Mouse (Mus musculus): Measurements from ENCODE around the gene Slc39a7. TPM values are rescaled to one million over a fixed set of nuclear protein-coding genes. Genes with fewer than 3 reads are reported as not detected.

The Slc39a7 gene
- 51.4 and 84.6 TPM in 2 replicates for polyA plus RNA-seq (2011; ENCODE audit: insufficient read depth, insufficient read length, low replicate concordance, missing spikeins)

DNA sequence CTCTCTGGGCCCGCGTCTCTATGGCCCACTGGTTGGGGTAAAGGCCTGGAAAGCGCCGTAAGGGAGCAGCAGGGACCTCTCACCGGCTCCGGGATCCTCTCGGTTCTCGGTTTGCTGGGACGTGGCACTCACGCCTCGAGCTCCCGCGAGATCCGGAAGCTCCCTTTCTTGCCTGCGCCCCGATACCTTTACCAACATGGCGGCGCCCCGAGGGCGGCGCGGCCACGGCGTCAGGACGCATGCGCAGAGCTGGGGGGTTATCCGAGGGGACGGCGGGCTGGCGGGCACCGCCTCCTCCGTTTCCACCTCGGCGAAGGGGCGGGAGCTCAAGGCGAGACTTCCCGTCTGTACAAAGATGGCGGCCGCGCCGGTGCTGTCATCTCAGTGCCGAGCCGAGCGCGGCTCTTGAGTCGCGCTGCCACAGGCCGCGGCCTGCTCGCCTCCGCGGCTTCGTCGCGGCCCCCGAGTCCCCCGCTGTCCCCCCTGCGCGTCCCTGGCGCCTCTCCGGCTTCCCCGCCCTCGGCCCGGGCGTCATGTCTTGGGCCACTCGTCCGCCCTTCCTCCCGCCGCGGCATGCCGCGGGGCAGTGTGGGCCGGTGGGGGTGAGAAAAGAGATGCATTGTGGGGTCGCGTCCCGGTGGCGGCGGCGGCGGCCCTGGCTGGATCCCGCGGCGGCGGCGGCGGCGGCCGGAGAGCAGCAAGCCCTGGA, at the start of gene Slc39a7, which contains the start of gene Rxrb:
Gene Slc39a7, minus strand, starts transcription at position 218 of the 709 bp plus-strand sequence.
Gene Rxrb, plus strand, starts transcription at position 348 of the 709 bp plus-strand sequence.
- WGBS = under 1% methylated on average over 88 of the region's 88 CpGs
- peaks cover 14% of the 10 kb centered on the region for H3K4me1 ChIP-seq (ENCODE audit: control insufficient read depth, insufficient read depth, low read length)
- H3K4me3 ChIP-seq (replicated peaks; ENCODE audit: control insufficient read depth, low read depth, low read length) = peak within 1 kb of the TSS; percentile 94
- TF ChIP-seq POLR2A (IDR thresholded peaks at IDR 0.05; ENCODE audit: borderline replicate concordance, control insufficient read depth, low read depth, low read length) (peak; percentile 87; the same call in 1 of the 2 replicates), CTCF (IDR thresholded peaks at IDR 0.05; ENCODE audit: control insufficient read depth, insufficient read depth, low read length) (no peak)
- peak within 1 kb of the TSS; percentile 98 for H3K27ac ChIP-seq (ENCODE audit: control insufficient read depth, insufficient read depth, low read depth, low read length, poor library complexity)

DNA sequence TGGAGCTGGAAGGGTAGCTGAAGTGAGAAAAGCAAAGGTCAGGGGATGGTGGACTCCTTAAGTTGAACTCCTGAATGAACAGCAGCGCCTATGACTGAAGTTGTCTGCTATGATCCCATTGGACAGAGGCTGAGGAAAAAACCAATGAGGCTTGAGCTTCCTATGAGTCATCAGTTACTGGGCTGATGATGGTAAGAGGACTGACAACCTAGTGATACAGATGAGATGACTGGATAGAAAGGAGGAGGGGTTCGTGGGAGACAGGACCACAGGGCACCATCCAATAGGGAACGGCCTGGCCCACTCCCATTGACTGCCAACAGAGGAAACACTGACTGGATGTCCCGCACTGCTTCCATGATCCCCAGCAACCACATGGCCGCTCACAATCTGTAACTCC, 48.1 kb upstream of the Slc39a7 start:
- no peak for TF ChIP-seq POLR2A (IDR thresholded peaks at IDR 0.05; ENCODE audit: borderline replicate concordance, control insufficient read depth, low read depth, low read length)
- TF ChIP-seq CTCF (IDR thresholded peaks at IDR 0.05; ENCODE audit: control insufficient read depth, insufficient read depth, low read length) = no peak
- 50% methylated on average over 5 of the region's 5 CpGs for WGBS
- Histone ChIP-seq H3K4me1 (ENCODE audit: control insufficient read depth, insufficient read depth, low read length) (no peaks in the 10 kb centered on the region), H3K27ac (ENCODE audit: control insufficient read depth, insufficient read depth, low read depth, low read length, poor library complexity) (no peak overlapping the region), H3K4me3 (replicated peaks; ENCODE audit: control insufficient read depth, low read depth, low read length) (no peak overlapping the region)

DNA sequence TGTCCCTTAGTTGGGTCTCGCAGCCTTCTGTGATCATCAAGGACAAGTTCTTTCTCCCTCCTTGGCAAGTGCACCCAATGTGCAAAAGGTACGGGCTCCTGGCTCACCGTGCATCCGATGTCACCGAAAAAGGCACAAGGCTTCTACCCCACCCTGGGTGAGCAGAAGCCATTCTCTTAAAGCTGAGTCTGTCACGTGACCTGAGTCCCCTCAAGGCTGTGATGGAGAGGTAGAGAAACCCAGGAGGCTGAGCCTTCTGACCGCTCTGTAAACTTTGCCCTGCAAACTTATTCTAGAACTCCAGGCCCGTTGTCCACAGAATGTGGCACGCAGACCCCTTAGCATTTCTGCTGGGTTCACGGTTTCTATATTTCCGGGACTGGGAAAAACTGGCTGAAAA, 47.5 kb upstream of the Slc39a7 start:
- WGBS = 84% methylated on average over 11 of the region's 11 CpGs
- H3K4me3 ChIP-seq (replicated peaks; ENCODE audit: control insufficient read depth, low read depth, low read length) = no peak overlapping the region
- TF ChIP-seq POLR2A (IDR thresholded peaks at IDR 0.05; ENCODE audit: borderline replicate concordance, control insufficient read depth, low read depth, low read length) = no peak
- no peak for TF ChIP-seq CTCF (IDR thresholded peaks at IDR 0.05; ENCODE audit: control insufficient read depth, insufficient read depth, low read length)

DNA sequence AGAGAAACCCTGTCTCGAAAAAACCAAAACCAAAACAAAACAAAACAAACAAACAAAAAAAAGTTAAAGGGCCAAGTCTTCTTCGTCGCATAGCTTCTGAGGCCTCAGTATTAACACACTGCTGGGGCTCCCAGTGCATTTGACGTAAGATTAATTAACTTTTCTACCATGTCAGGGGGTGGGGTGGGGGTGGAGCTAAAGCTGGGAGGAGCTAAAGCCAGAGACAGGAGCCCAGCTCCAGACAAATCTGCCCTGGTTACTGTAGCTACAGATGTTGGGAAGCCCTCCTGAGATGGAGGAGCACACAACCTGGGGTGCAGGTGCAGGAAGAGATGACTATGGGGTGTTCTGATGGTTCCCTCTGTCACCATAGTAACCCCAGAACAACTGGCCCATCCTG, 46.7 kb upstream of the Slc39a7 start:
- H3K4me3 ChIP-seq (replicated peaks; ENCODE audit: control insufficient read depth, low read depth, low read length) = no peak overlapping the region
- TF ChIP-seq POLR2A (IDR thresholded peaks at IDR 0.05; ENCODE audit: borderline replicate concordance, control insufficient read depth, low read depth, low read length) (no peak), CTCF (IDR thresholded peaks at IDR 0.05; ENCODE audit: control insufficient read depth, insufficient read depth, low read length) (no peak)
- peaks cover 2% of the 10 kb centered on the region; the same call in 1 of the 2 replicates for H3K4me1 ChIP-seq (ENCODE audit: control insufficient read depth, insufficient read depth, low read length)
- H3K27ac ChIP-seq (ENCODE audit: control insufficient read depth, insufficient read depth, low read depth, low read length, poor library complexity) = no peak overlapping the region
- 41% methylated on average over 4 of the region's 4 CpGs for WGBS

More for the DNA sequence above, 47.5 kb upstream of the Slc39a7 start:
- H3K4me1 ChIP-seq (ENCODE audit: control insufficient read depth, insufficient read depth, low read length) = no peaks in the 10 kb centered on the region
- H3K27ac ChIP-seq (ENCODE audit: control insufficient read depth, insufficient read depth, low read depth, low read length, poor library complexity) = no peak overlapping the region

DNA sequence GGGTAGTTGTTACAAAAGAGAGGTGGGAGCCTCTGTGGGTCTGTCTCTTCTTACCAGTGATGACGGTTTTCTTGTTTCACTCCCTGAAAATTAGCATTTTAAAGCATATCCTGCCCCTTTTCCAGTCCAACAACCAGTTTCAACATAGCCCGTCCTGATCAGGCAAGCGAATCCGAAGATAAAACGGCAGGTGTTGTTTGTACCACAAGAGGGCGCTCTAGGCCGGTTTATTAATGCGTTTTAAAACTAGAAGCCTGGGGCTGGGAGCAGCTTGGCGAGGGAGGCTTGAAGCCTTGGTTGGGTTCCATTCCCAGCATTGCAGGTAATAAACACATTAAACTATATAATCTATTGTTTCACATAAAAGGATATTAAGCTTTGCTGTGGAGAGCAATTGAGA, 46.1 kb upstream of the Slc39a7 start:
- peaks cover 2% of the 10 kb centered on the region for H3K4me1 ChIP-seq (ENCODE audit: control insufficient read depth, insufficient read depth, low read length)
- TF ChIP-seq CTCF (IDR thresholded peaks at IDR 0.05; ENCODE audit: control insufficient read depth, insufficient read depth, low read length) (peak; percentile 49), POLR2A (IDR thresholded peaks at IDR 0.05; ENCODE audit: borderline replicate concordance, control insufficient read depth, low read depth, low read length) (no peak)
- H3K4me3 ChIP-seq (replicated peaks; ENCODE audit: control insufficient read depth, low read depth, low read length) = no peak overlapping the region
- WGBS = under 1% methylated on average over 9 of the region's 9 CpGs
- H3K27ac ChIP-seq (ENCODE audit: control insufficient read depth, insufficient read depth, low read depth, low read length, poor library complexity) = no peak overlapping the region

DNA sequence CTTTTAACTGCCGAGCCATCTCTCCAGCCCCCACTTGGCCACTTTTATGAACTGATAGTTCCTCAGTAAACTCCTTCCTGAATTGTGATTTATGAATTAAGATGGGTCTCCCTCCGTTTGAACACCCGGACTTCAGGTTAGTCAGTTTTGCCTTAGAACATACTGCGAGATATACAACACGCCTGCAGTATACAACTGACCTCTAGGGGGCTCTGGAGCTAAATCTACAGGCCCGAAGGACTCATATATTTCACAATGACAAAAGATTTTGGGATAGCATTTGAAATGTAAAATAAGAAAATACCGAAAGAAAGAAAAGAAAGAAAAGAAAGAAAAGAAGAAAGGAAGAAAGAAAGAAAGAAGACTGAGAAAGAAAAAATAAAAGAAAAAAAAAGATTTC, 43.8 kb upstream of the Slc39a7 start:
- Histone ChIP-seq H3K27ac (ENCODE audit: control insufficient read depth, insufficient read depth, low read depth, low read length, poor library complexity) (no peak overlapping the region), H3K4me1 (ENCODE audit: control insufficient read depth, insufficient read depth, low read length) (peaks cover 5% of the 10 kb centered on the region), H3K4me3 (replicated peaks; ENCODE audit: control insufficient read depth, low read depth, low read length) (no peak overlapping the region)
- 18% methylated on average over 7 of the region's 7 CpGs for WGBS
- TF ChIP-seq POLR2A (IDR thresholded peaks at IDR 0.05; ENCODE audit: borderline replicate concordance, control insufficient read depth, low read depth, low read length) = no peak
- no peak for TF ChIP-seq CTCF (IDR thresholded peaks at IDR 0.05; ENCODE audit: control insufficient read depth, insufficient read depth, low read length)

DNA sequence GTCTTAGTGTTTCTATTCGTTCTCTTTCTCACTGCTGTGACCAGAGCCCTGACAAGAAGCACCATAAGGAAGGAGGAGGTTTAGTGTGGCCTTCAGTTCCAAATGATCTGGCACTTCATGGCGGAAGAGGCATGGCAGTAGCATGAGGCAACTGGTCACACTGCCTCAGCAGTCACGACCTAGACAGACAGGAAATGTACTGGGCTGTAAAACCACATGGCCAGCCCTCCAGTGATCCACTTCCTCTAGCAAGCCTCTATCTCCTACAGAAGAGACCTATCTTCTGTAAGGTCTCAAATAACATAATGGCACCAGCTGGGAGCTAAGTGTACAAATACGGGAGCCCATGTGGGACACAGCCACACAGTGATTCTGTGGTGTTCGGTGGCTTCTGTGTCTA, 40.6 kb upstream of the Slc39a7 start:
- TF ChIP-seq CTCF (IDR thresholded peaks at IDR 0.05; ENCODE audit: control insufficient read depth, insufficient read depth, low read length) (no peak), POLR2A (IDR thresholded peaks at IDR 0.05; ENCODE audit: borderline replicate concordance, control insufficient read depth, low read depth, low read length) (no peak)
- Histone ChIP-seq H3K4me3 (replicated peaks; ENCODE audit: control insufficient read depth, low read depth, low read length) (no peak overlapping the region), H3K27ac (ENCODE audit: control insufficient read depth, insufficient read depth, low read depth, low read length, poor library complexity) (peak overlapping the region; percentile 45; the same call in 1 of the 2 replicates), H3K4me1 (ENCODE audit: control insufficient read depth, insufficient read depth, low read length) (peaks cover 11% of the 10 kb centered on the region)
- WGBS = 31% methylated on average over 5 of the region's 5 CpGs

DNA sequence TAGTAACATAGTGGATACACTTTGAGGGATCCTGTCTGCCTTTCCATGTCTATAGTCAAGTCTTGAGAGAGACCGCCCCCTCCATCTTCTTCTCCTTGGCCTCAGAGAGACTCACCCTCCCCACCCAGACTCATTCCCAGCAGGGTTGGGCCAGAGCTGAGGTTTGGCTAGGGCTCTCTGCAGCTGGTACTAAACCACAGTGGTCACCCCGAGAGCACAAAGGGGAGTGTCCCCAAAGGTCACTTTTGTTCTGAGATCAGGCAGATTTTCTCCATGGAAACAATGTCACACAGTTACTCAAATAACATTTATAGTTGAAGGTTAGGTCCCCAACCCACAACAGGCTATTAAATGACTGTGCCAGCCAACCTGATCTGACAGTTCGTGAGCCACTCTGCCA, 37.4 kb upstream of the Slc39a7 start:
- 28% methylated on average over 3 of the region's 3 CpGs for WGBS
- Histone ChIP-seq H3K27ac (ENCODE audit: control insufficient read depth, insufficient read depth, low read depth, low read length, poor library complexity) (no peak overlapping the region), H3K4me1 (ENCODE audit: control insufficient read depth, insufficient read depth, low read length) (peaks cover 11% of the 10 kb centered on the region), H3K4me3 (replicated peaks; ENCODE audit: control insufficient read depth, low read depth, low read length) (no peak overlapping the region)
- TF ChIP-seq POLR2A (IDR thresholded peaks at IDR 0.05; ENCODE audit: borderline replicate concordance, control insufficient read depth, low read depth, low read length) (no peak), CTCF (IDR thresholded peaks at IDR 0.05; ENCODE audit: control insufficient read depth, insufficient read depth, low read length) (no peak)
